Mouse (Mus musculus) regulatory T cell (primary cell): ENCODE results near the gene Prdm10.

ENCODE experiments used
- in situ Hi-C: fragments of 300-600 bp; cut with MboI, MseI; formaldehyde crosslinking; loops from one replicate; pipeline ENCODE4 v1.15.1; 2025; ENCODE audit warnings: high pct_unique_total_duplicates

Gene Prdm10

GRCm38 (mm10) chr9:31280366-31281010 is at the start of gene Prdm10:
Gene Prdm10, plus strand, starts transcription at chr9:31280538.
- in situ Hi-C loops, result loop anchor here (10.0 kb wide), 1 partner anchor 246 kb away; the partner anchor contains the start of gene Zbtb44

- in situ Hi-C loops, result no loop called here
Measured at GRCm38 (mm10) chr9:31235030-31235429, 45.3 kb upstream of the Prdm10 start.

GRCm38 (mm10) chr9:31235489-31235888 is 44.8 kb upstream of the Prdm10 start:
- in situ Hi-C loops, result no loop called here

- in situ Hi-C loops, result no loop called here
Measured at GRCm38 (mm10) chr9:31236079-31236478, 44.3 kb upstream of the Prdm10 start.

- in situ Hi-C loops, result no loop called here
Measured at GRCm38 (mm10) chr9:31238526-31238925, 41.8 kb upstream of the Prdm10 start.

- in situ Hi-C loops, result no loop called here
Measured at GRCm38 (mm10) chr9:31239551-31239950, 40.8 kb upstream of the Prdm10 start.

- in situ Hi-C loops, result loop anchor here (5.0 kb wide), 1 partner anchor 33 kb away; no protein-coding TSS in a partner anchor
Measured at GRCm38 (mm10) chr9:31240522-31241207, 39.7 kb upstream of the Prdm10 start.

GRCm38 (mm10) chr9:31241208-31241699 is 39.1 kb upstream of the Prdm10 start:
- in situ Hi-C loops, result loop anchor here (5.0 kb wide), 1 partner anchor 34 kb away; no protein-coding TSS in a partner anchor

- in situ Hi-C loops, result loop anchor here (5.0 kb wide), 1 partner anchor 36 kb away; no protein-coding TSS in a partner anchor
Measured at GRCm38 (mm10) chr9:31243306-31243938, 36.9 kb upstream of the Prdm10 start.

- in situ Hi-C loops, result loop anchor here (5.0 kb wide), 1 partner anchor 37 kb away; no protein-coding TSS in a partner anchor
Measured at GRCm38 (mm10) chr9:31243939-31244333, 36.4 kb upstream of the Prdm10 start.

- in situ Hi-C loops, result no loop called here
Measured at GRCm38 (mm10) chr9:31245006-31245405, 35.3 kb upstream of the Prdm10 start.

- in situ Hi-C loops, result no loop called here
Measured at GRCm38 (mm10) chr9:31246421-31246820, 33.9 kb upstream of the Prdm10 start.

- in situ Hi-C loops, result no loop called here
Measured at GRCm38 (mm10) chr9:31247447-31248220, 32.7 kb upstream of the Prdm10 start.

GRCm38 (mm10) chr9:31252182-31252799 is 28.0 kb upstream of the Prdm10 start:
- in situ Hi-C loops, result no loop called here

GRCm38 (mm10) chr9:31253311-31253734 is 27.0 kb upstream of the Prdm10 start:
- in situ Hi-C loops, result no loop called here

- in situ Hi-C loops, result no loop called here
Measured at GRCm38 (mm10) chr9:31253866-31254696, 26.3 kb upstream of the Prdm10 start.

- in situ Hi-C loops, result no loop called here
Measured at GRCm38 (mm10) chr9:31254697-31255004, 25.7 kb upstream of the Prdm10 start.

GRCm38 (mm10) chr9:31255953-31256352 is 24.4 kb upstream of the Prdm10 start:
- in situ Hi-C loops, result no loop called here

GRCm38 (mm10) chr9:31258237-31258636 is 22.1 kb upstream of the Prdm10 start:
- in situ Hi-C loops, result no loop called here

- in situ Hi-C loops, result no loop called here
Measured at GRCm38 (mm10) chr9:31260219-31260618, 20.1 kb upstream of the Prdm10 start.
